Mouse (Mus musculus) limb, embryonic 12.5 days (tissue): Measurements from ENCODE around the gene Rapgef5. TPM values are rescaled to one million over a fixed set of nuclear protein-coding genes. Genes with fewer than 3 reads are reported as not detected.

Experiments
- ATAC-seq: fragments of 200-750 bp; cut with Nextera tagmentation; 2 replicates; pipeline ENCODE4 v1.8.0; 2017; ENCODE audit warnings: low read depth, moderate TSS enrichment; ENCODE audit not compliant: insufficient number of reproducible peaks, insufficient read depth, low FRiP score, low TSS enrichment
- H3K27ac ChIP-seq: fragments of 300-500 bp; sonication (generic); 2 replicates; pipeline ENCODE4 v1.5.1; 2016; ENCODE audit warnings: mild to moderate bottlenecking, moderate library complexity
- H3K27me3 ChIP-seq: fragments of 300-500 bp; sonication (generic); 2 replicates; pipeline ENCODE4 v1.6.1; 2016; ENCODE audit warnings: mild to moderate bottlenecking, moderate library complexity
- H3K36me3 ChIP-seq: fragments of 300-500 bp; sonication (generic); 2 replicates; pipeline ENCODE4 v1.6.1; 2016; ENCODE audit warnings: mild to moderate bottlenecking, moderate library complexity
- H3K4me1 ChIP-seq: fragments of 300-500 bp; sonication (generic); replicated peaks from 2 replicates; pipeline ENCODE4 v1.6.1; 2016
- H3K4me2 ChIP-seq: fragments of 300-500 bp; sonication (generic); 2 replicates; pipeline ENCODE4 v1.6.1; 2016; ENCODE audit warnings: mild to moderate bottlenecking, moderate library complexity
- H3K4me3 ChIP-seq: fragments of 300-500 bp; sonication (generic); replicated peaks from 2 replicates; pipeline ENCODE4 v1.5.1; 2016; ENCODE audit warnings: mild to moderate bottlenecking
- H3K9ac ChIP-seq: fragments of 300-500 bp; sonication (generic); replicated peaks from 2 replicates; pipeline ENCODE4 v1.6.1; 2016; ENCODE audit warnings: mild to moderate bottlenecking, moderate library complexity
- H3K9me3 ChIP-seq: fragments of 300-500 bp; sonication (generic); 2 replicates; pipeline ENCODE4 v1.6.1; 2016; ENCODE audit warnings: mild to moderate bottlenecking, moderate library complexity
- WGBS: fragments of 180-500 bp; shearing (Covaris S2); methylation state at CpG from one replicate; pipeline ENCODE4 v1.1.7; 2016; 5-methylcytosine and 5-hydroxymethylcytosine counted together
- polyA plus RNA-seq: library from polyadenylated mRNA; unstranded; fragments of >200 nt; fragmentation: Nextera tagmentation; extraction: Ambion mirVana; gene quantifications from 2 replicates; pipeline ENCODE4 v1.2.1, GENCODE M21; 2016

Gene Rapgef5
- polyA plus RNA-seq, 1 experiment from 2014 or later, result 8.0 TPM

- Histone ChIP-seq H3K27ac (no peak overlapping the region), H3K4me3 (no peak overlapping the region), H3K4me2 (no peak overlapping the region), H3K9ac (no peak overlapping the region), H3K4me1 (no peaks in the 10 kb centered on the region), H3K27me3 (no peaks in the 10 kb centered on the region), H3K36me3 (no peaks in the 10 kb centered on the region), H3K9me3 (no peaks in the 10 kb centered on the region)
- 82% methylated on average over 3 of the region's 3 CpGs for WGBS
- no peak; the same call in 1 of the 2 replicates for ATAC-seq
Observed at GRCm38 (mm10) chr12:117699950-117700665, 183.8 kb downstream of the Rapgef5 start.

DNA sequence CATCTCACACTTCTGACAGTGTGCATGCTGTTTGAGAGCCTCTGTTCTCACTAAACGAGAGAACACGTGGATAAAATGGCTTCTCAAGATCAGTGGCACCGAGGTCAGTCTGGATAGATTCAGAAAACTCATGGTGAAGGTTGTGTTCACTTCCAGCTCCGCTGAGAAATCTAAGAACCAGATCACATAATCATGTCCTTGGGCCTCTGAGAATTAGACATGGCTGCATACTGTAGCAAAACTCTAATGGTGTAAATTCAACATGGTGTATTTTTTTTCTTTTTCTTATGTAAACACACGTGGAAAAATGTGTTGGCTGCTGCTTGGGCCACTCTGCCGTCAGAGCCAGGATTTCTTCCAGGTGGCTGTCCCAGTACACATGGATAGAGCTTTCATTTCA is 184.6 kb downstream of the Rapgef5 start:
- H3K27ac ChIP-seq, result no peak overlapping the region
- H3K4me1 ChIP-seq, result no peaks in the 10 kb centered on the region
- H3K27me3 ChIP-seq, result no peaks in the 10 kb centered on the region
- H3K4me3 ChIP-seq, result no peak overlapping the region
- H3K36me3 ChIP-seq, result no peaks in the 10 kb centered on the region
- H3K9me3 ChIP-seq, result no peaks in the 10 kb centered on the region
- no peak for ATAC-seq
- H3K9ac ChIP-seq, result no peak overlapping the region
- 77% methylated on average over 6 of the region's 6 CpGs for WGBS
- no peak overlapping the region for H3K4me2 ChIP-seq

GRCm38 (mm10) chr12:117702291-117702690 is 186.0 kb downstream of the Rapgef5 start:
- 92% methylated on average over 8 of the region's 8 CpGs for WGBS
- no peak for ATAC-seq

GRCm38 (mm10) chr12:117702928-117703327 is 186.6 kb downstream of the Rapgef5 start:
- Histone ChIP-seq H3K27me3 (no peaks in the 10 kb centered on the region), H3K27ac (no peak overlapping the region), H3K4me1 (no peaks in the 10 kb centered on the region), H3K4me2 (no peak overlapping the region), H3K4me3 (no peak overlapping the region), H3K9ac (no peak overlapping the region), H3K36me3 (no peaks in the 10 kb centered on the region), H3K9me3 (no peaks in the 10 kb centered on the region)
- 89% methylated on average over 9 of the region's 9 CpGs for WGBS
- no peak for ATAC-seq

More at GRCm38 (mm10) chr12:117702291-117702690, 186.0 kb downstream of the Rapgef5 start:
- no peak overlapping the region for H3K4me3 ChIP-seq
- no peak overlapping the region for H3K27ac ChIP-seq
- H3K27me3 ChIP-seq, result no peaks in the 10 kb centered on the region
- no peaks in the 10 kb centered on the region for H3K9me3 ChIP-seq
- no peak overlapping the region for H3K4me2 ChIP-seq
- no peak overlapping the region for H3K9ac ChIP-seq
- H3K36me3 ChIP-seq, result no peaks in the 10 kb centered on the region
- no peaks in the 10 kb centered on the region for H3K4me1 ChIP-seq

- Histone ChIP-seq H3K9me3 (no peaks in the 10 kb centered on the region), H3K27me3 (no peaks in the 10 kb centered on the region), H3K4me1 (no peaks in the 10 kb centered on the region), H3K9ac (no peak overlapping the region), H3K4me3 (no peak overlapping the region), H3K27ac (no peak overlapping the region), H3K36me3 (no peaks in the 10 kb centered on the region), H3K4me2 (no peak overlapping the region)
- ATAC-seq, result no peak
- 64% methylated on average over 2 of the region's 2 CpGs for WGBS
Observed at GRCm38 (mm10) chr12:117703413-117703812, 187.1 kb downstream of the Rapgef5 start.

DNA sequence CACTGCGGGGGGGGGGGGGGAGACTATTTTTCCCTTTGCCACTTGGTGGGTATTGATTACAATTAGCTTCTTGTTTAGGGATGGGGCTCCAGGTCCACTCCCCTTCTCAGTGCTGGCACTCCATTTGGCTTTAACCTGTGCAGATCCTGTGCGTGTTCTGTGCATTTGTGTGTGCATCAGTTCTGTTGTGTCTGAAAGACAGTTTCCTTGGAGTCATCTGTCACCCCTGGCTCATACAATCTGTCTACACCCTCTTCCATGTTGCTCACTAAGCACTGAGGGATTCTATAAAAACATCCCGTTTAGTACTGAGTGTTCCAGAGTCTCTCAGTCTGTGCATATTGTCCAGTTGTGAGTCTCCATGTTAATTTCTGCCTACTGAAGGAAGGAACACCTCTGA is 189.0 kb downstream of the Rapgef5 start:
- Histone ChIP-seq H3K27ac (no peak overlapping the region), H3K27me3 (no peaks in the 10 kb centered on the region), H3K4me1 (no peaks in the 10 kb centered on the region), H3K4me3 (no peak overlapping the region), H3K36me3 (no peaks in the 10 kb centered on the region), H3K4me2 (no peak overlapping the region), H3K9me3 (no peaks in the 10 kb centered on the region), H3K9ac (no peak overlapping the region)
- 80% methylated on average over 3 of the region's 3 CpGs for WGBS
- no peak for ATAC-seq

- Histone ChIP-seq H3K9me3 (no peaks in the 10 kb centered on the region), H3K9ac (no peak overlapping the region), H3K4me1 (no peaks in the 10 kb centered on the region), H3K4me3 (no peak overlapping the region), H3K27ac (no peak overlapping the region), H3K27me3 (no peaks in the 10 kb centered on the region), H3K36me3 (no peaks in the 10 kb centered on the region), H3K4me2 (no peak overlapping the region)
- WGBS, result 85% methylated on average over 12 of the region's 12 CpGs
- no peak for ATAC-seq
Observed at GRCm38 (mm10) chr12:117709280-117709679, 193.0 kb downstream of the Rapgef5 start.

- Histone ChIP-seq H3K4me3 (no peak overlapping the region), H3K4me1 (no peaks in the 10 kb centered on the region), H3K27ac (no peak overlapping the region), H3K9me3 (no peaks in the 10 kb centered on the region), H3K4me2 (no peak overlapping the region), H3K27me3 (no peaks in the 10 kb centered on the region), H3K9ac (no peak overlapping the region), H3K36me3 (no peaks in the 10 kb centered on the region)
- no peak for ATAC-seq
- 88% methylated on average over 6 of the region's 6 CpGs for WGBS
Observed at GRCm38 (mm10) chr12:117712474-117712873, 196.2 kb downstream of the Rapgef5 start.

GRCm38 (mm10) chr12:117713616-117714015 is 197.3 kb downstream of the Rapgef5 start:
- Histone ChIP-seq H3K4me3 (no peak overlapping the region), H3K9ac (no peak overlapping the region), H3K4me2 (no peak overlapping the region), H3K36me3 (no peaks in the 10 kb centered on the region), H3K9me3 (no peaks in the 10 kb centered on the region), H3K27ac (no peak overlapping the region), H3K4me1 (no peaks in the 10 kb centered on the region), H3K27me3 (no peaks in the 10 kb centered on the region)
- no peak for ATAC-seq
- 50% methylated on average over 6 of the region's 6 CpGs for WGBS

DNA sequence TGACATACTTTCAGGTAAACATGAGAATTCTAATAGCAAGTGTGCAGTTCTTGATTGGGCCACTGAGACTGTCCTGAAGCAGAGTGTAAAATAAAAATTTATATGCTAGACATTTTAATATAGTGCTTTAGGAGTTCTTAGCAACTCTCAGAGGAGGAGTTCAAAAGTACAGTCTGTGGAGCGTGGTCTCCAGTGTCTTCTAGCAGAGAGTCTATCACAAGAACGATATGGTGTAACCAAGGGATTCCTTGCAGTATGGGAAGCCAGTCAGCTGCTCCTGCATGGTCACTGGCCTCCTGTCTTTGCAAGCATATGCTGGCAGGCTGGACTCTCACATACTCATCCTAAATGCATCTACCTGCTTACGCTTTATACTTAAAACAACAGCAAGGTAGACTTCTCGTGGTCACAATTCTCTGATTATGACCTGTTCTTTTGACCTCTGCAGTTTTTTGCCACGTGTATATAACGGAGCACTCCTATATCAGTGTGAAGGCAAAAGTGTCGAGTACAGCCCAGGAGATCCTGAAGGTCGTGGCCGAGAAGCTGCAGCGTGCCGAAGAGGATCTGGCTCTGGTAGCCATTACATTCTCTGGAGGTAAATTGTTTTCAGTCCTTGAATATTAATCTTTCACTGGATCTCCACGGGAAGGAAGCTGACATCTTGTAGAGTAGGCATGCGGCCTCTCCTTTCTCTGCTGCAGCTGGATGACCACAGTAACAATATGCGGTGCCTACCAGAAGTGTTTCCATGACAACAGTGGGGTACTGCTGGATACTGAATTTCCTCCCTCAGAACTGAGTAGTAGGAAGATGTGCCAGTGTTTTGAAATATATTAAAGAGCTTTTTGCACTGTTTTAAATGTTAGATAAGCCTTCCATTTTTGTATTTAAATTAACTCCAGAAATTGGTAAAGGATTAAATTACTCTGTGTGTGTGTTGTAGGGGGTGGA is 204.8 kb downstream of the Rapgef5 start:
- ATAC-seq, result no peak
- H3K27ac ChIP-seq, result no peak overlapping the region
- H3K27me3 ChIP-seq, result no peaks in the 10 kb centered on the region

GRCm38 (mm10) chr12:117721748-117722150 is 205.5 kb downstream of the Rapgef5 start:
- 74% methylated on average over 6 of the region's 6 CpGs for WGBS
- H3K9me3 ChIP-seq, result no peaks in the 10 kb centered on the region
- H3K27me3 ChIP-seq, result no peaks in the 10 kb centered on the region
- no peak for ATAC-seq
- no peaks in the 10 kb centered on the region for H3K4me1 ChIP-seq
- no peak overlapping the region for H3K27ac ChIP-seq
- no peak overlapping the region for H3K4me3 ChIP-seq
- H3K4me2 ChIP-seq, result no peak overlapping the region
- H3K9ac ChIP-seq, result no peak overlapping the region
- H3K36me3 ChIP-seq, result no peaks in the 10 kb centered on the region

More for the DNA sequence above, 204.8 kb downstream of the Rapgef5 start:
- WGBS, result 78% methylated on average over 14 of the region's 14 CpGs
- H3K9ac ChIP-seq, result no peak overlapping the region
- no peaks in the 10 kb centered on the region for H3K36me3 ChIP-seq
- no peaks in the 10 kb centered on the region for H3K9me3 ChIP-seq
- no peak overlapping the region for H3K4me2 ChIP-seq
- no peak overlapping the region for H3K4me3 ChIP-seq
- no peaks in the 10 kb centered on the region for H3K4me1 ChIP-seq
